27 mouse cellular contexts compared by ENCODE assay signal in the genomic region with DNA sequence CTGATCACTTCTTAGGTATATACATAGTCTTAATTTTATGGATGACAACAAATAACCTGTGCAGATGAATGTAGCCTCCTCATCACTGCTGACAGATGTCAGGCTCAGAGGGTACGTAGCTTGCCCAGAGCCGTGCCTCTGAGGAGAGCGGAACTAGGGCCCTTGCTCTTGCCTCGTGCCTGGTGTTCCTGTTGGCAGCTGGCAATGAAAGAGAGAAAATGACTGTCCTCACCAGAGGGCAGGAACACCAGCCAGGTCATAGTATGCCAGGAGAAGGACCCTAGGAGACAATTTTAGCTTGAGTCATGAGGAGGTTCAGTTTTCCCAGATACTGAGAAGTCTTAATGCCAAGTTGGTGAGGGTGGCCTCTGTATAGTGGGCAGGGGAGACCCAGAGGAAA. TPM values are rescaled to one million over a fixed set of nuclear protein-coding genes. Genes with fewer than 3 reads are reported as not detected.
A peak's percentile ranks its signal among the peaks of the same experiment; 100 is the strongest.
DNase-seq lines count a peak whose midpoint lies in the region; ATAC-seq lines count a peak whose summit lies in the region.
"Had no signal": no experiment of that assay in that cellular context is flagged by ENCODE, and none has a peak within 500 bp of the region (broad histone marks: within the 10 kb centered on the region; RNA-seq: fewer than 3 reads in every experiment).

No protein-coding gene starts in this region.

- H3K27me3 ChIP-seq in heart, embryonic 10.5 days (ENCODE audit: insufficient read depth, poor library complexity, severe bottlenecking): no peaks in the 10 kb centered on the region
- no peaks in the 10 kb centered on the region for H3K27me3 ChIP-seq in heart, embryonic 13.5 days (replicated peaks)
- no peaks in the 10 kb centered on the region for H3K27me3 ChIP-seq in heart, embryonic 16.5 days (ENCODE audit: control insufficient read depth, insufficient read depth, low read length)
- H3K27me3 ChIP-seq in liver, embryonic 12.5 days (replicated peaks): no peaks in the 10 kb centered on the region
- H3K27me3 ChIP-seq: CH12.LX; embryonic facial prominence, embryonic 12.5 days; embryonic facial prominence, embryonic 15.5 days; forebrain, embryonic 12.5 days; forebrain, embryonic 15.5 days; hindbrain, embryonic 13.5 days; intestine, embryonic 15.5 days; kidney, embryonic 15.5 days had no signal

- H3K4me1 ChIP-seq in heart, embryonic 10.5 days: peaks cover 19% of the 10 kb centered on the region; the same call in 1 of the 2 replicates
- H3K4me1 ChIP-seq in heart, embryonic 13.5 days: peaks cover 58% of the 10 kb centered on the region
- H3K4me1 ChIP-seq in heart, embryonic 16.5 days (ENCODE audit: control insufficient read depth, insufficient read depth, low read length): peaks cover 29% of the 10 kb centered on the region
- no peaks in the 10 kb centered on the region for H3K4me1 ChIP-seq in liver, embryonic 12.5 days
- H3K4me1 ChIP-seq: embryonic facial prominence, embryonic 12.5 days; embryonic facial prominence, embryonic 15.5 days; forebrain, embryonic 12.5 days; forebrain, embryonic 15.5 days; intestine, embryonic 15.5 days; kidney, embryonic 15.5 days had no signal

- no peaks in the 10 kb centered on the region for H3K9me3 ChIP-seq in heart, embryonic 10.5 days
- 0 out of 2 replicates have a peak, but pooled peaks cover 5% of the 10 kb centered on the region for H3K9me3 ChIP-seq in heart, embryonic 13.5 days
- 0 out of 2 replicates have a peak, but pooled peaks cover 3% of the 10 kb centered on the region for H3K9me3 ChIP-seq in heart, embryonic 16.5 days (replicated peaks; ENCODE audit: control insufficient read depth, low read length)
- no peaks in the 10 kb centered on the region for H3K9me3 ChIP-seq in liver, embryonic 12.5 days (replicated peaks)
- H3K9me3 ChIP-seq: embryonic facial prominence, embryonic 15.5 days; forebrain, embryonic 12.5 days; forebrain, embryonic 15.5 days; G1E; hindbrain, embryonic 10.5 days; hindbrain, embryonic 13.5 days; intestine, embryonic 15.5 days; kidney, embryonic 15.5 days had no signal

- DNase-seq in heart, embryonic 10.5 days (ENCODE audit: low spot score): peak; percentile 22
- DNase-seq in heart, adult 9 months (ENCODE audit: low spot score in 2 of 2): no peak
- no peak for DNase-seq in heart, postnatal 10 days
- DNase-seq: adrenal gland, adult 2 months; adrenal gland, postnatal 14 days; B cell, adult 2 months; cerebellum, adult 11 months; cerebellum, adult 9-11 months; cerebellum, postnatal 25 days; gastrocnemius, postnatal 25 days; kidney, adult 11 months; kidney, adult 8-10 months had no signal

- H3K9ac ChIP-seq in heart, embryonic 13.5 days: peak overlapping the region; percentile 20; the same call in 1 of the 2 replicates
- H3K9ac ChIP-seq in heart, embryonic 16.5 days (ENCODE audit: low read length): 0 out of 2 replicates have a peak overlapping the region, but pooled peaks have one; percentile 9
- no peak overlapping the region for H3K9ac ChIP-seq in liver, embryonic 12.5 days
- H3K9ac ChIP-seq: embryonic facial prominence, embryonic 12.5 days; embryonic facial prominence, embryonic 15.5 days; forebrain, embryonic 12.5 days; forebrain, embryonic 15.5 days; hindbrain, embryonic 13.5 days; intestine, embryonic 15.5 days; kidney, embryonic 15.5 days had no signal

- 79% methylated on average over 4 of the region's 4 CpGs for WGBS in heart, embryonic 10.5 days
- WGBS in heart, embryonic 13.5 days: 64% methylated on average over 4 of the region's 4 CpGs
- 75% methylated on average over 4 of the region's 4 CpGs for WGBS in heart, embryonic 16.5 days
- 86% methylated on average over 4 of the region's 4 CpGs for WGBS in liver, embryonic 12.5 days (ENCODE audit: insufficient replicate concordance)

- intact Hi-C loops in heart, postnatal 10 days (cut with DNase I): no loop called here

- no peak for ATAC-seq in heart, embryonic 13.5 days (ENCODE audit: extremely low read depth, insufficient number of reproducible peaks, low FRiP score, low TSS enrichment)
- no peak for ATAC-seq in heart, embryonic 16.5 days (replicated peaks; ENCODE audit: extremely low read depth, insufficient read depth, low FRiP score)
- no peak for ATAC-seq in liver, embryonic 12.5 days
- ATAC-seq: forebrain, embryonic 15.5 days; hindbrain, embryonic 16.5 days; intestine, embryonic 15.5 days had no signal

- H3K36me3 ChIP-seq in heart, embryonic 10.5 days: peaks cover 98% of the 10 kb centered on the region
- peaks cover 100% of the 10 kb centered on the region for H3K36me3 ChIP-seq in heart, embryonic 13.5 days
- H3K36me3 ChIP-seq in heart, embryonic 16.5 days (ENCODE audit: control insufficient read depth, insufficient read depth): peaks cover 74% of the 10 kb centered on the region
- H3K36me3 ChIP-seq in liver, embryonic 12.5 days: peaks cover 6% of the 10 kb centered on the region
- H3K36me3 ChIP-seq: G1E; hindbrain, embryonic 13.5 days had no signal

- H3K27ac ChIP-seq in heart, embryonic 10.5 days: 0 out of 2 replicates have a peak overlapping the region, but pooled peaks have one; percentile 57
- H3K27ac ChIP-seq in heart, embryonic 13.5 days (replicated peaks): peak overlapping the region; percentile 71
- H3K27ac ChIP-seq in heart, embryonic 16.5 days (ENCODE audit: low read length): peak overlapping the region; percentile 56
- no peak overlapping the region for H3K27ac ChIP-seq in liver, embryonic 12.5 days
- H3K27ac ChIP-seq: embryonic facial prominence, embryonic 12.5 days; embryonic facial prominence, embryonic 15.5 days; forebrain, embryonic 12.5 days; forebrain, embryonic 15.5 days; heart, adult 2 months; hindbrain, embryonic 10.5 days; hindbrain, embryonic 13.5 days; intestine, embryonic 15.5 days; kidney, embryonic 15.5 days had no signal

- H3K4me3 ChIP-seq in heart, embryonic 10.5 days: no peak overlapping the region
- no peak overlapping the region for H3K4me3 ChIP-seq in heart, embryonic 13.5 days
- no peak overlapping the region for H3K4me3 ChIP-seq in heart, embryonic 16.5 days (ENCODE audit: low read length)
- H3K4me3 ChIP-seq in liver, embryonic 12.5 days: no peak overlapping the region
- H3K4me3 ChIP-seq: embryonic facial prominence, embryonic 12.5 days; embryonic facial prominence, embryonic 15.5 days; forebrain, embryonic 12.5 days; forebrain, embryonic 15.5 days; heart, adult 2 months; hindbrain, embryonic 10.5 days; hindbrain, embryonic 13.5 days; intestine, embryonic 15.5 days; kidney, embryonic 15.5 days had no signal

- H3K4me2 ChIP-seq in heart, embryonic 13.5 days: no peak overlapping the region
- H3K4me2 ChIP-seq in heart, embryonic 16.5 days (ENCODE audit: low read depth, low read length): no peak overlapping the region
- H3K4me2 ChIP-seq in liver, embryonic 12.5 days: no peak overlapping the region
- H3K4me2 ChIP-seq: embryonic facial prominence, embryonic 12.5 days; embryonic facial prominence, embryonic 15.5 days; forebrain, embryonic 12.5 days; forebrain, embryonic 15.5 days; hindbrain, embryonic 13.5 days; intestine, embryonic 15.5 days; kidney, embryonic 15.5 days had no signal

RNA-seq across cellular contexts. Expression of gene Dld, which starts 38.1 kb away (rescaled TPM):
- 166 and 209 TPM in 2 replicates for polyA plus RNA-seq in heart, embryonic 10.5 days (2016; fragmentation: Nextera tagmentation; extraction: Ambion mirVana)
- 179 and 190 TPM in 2 replicates for polyA plus RNA-seq in heart, embryonic 13.5 days (2015; fragmentation: Nextera tagmentation; extraction: Ambion mirVana)
- 100 to 1,000 TPM; 373 to 380 TPM for total RNA-seq in heart, postnatal 10 days (2021)
- polyA plus RNA-seq in heart, embryonic 16.5 days (2015; fragmentation: Nextera tagmentation; extraction: Ambion mirVana): 246 and 263 TPM in 2 replicates
- 110 and 111 TPM in 2 replicates for polyA plus RNA-seq in liver, embryonic 12.5 days (2016; fragmentation: Nextera tagmentation; extraction: Ambion mirVana)

RNA-seq across cellular contexts. Expression of gene Lamb1, which starts 48.1 kb away (rescaled TPM):
- polyA plus RNA-seq in heart, embryonic 10.5 days (2016; fragmentation: Nextera tagmentation; extraction: Ambion mirVana): 66.1 and 102 TPM in 2 replicates
- polyA plus RNA-seq in heart, embryonic 13.5 days (2015; fragmentation: Nextera tagmentation; extraction: Ambion mirVana): 90.6 and 91.3 TPM in 2 replicates
- 100 to 1,000 TPM; 250 to 255 TPM for total RNA-seq in heart, postnatal 10 days (2021)
- 92.1 and 113 TPM in 2 replicates for polyA plus RNA-seq in heart, embryonic 16.5 days (2015; fragmentation: Nextera tagmentation; extraction: Ambion mirVana)
- polyA plus RNA-seq in liver, embryonic 12.5 days (2016; fragmentation: Nextera tagmentation; extraction: Ambion mirVana): 8.3 and 8.6 TPM in 2 replicates
- polyA plus RNA-seq: G1E had no signal
